Mouse (Mus musculus): ENCODE results near the gene Anks1. TPM values are rescaled to one million over a fixed set of nuclear protein-coding genes. Genes with fewer than 3 reads are reported as not detected.
A peak's percentile ranks its signal among the peaks of the same experiment; 100 is the strongest.
"Not testable (repeated sequence)": the region's sequence is repeated elsewhere in the genome, so short reads cannot be mapped to it uniquely, and the experiment has no call there.

The Anks1 gene
- polyA plus RNA-seq, 1 experiment from 2014 or later: 61.0 TPM

DNA sequence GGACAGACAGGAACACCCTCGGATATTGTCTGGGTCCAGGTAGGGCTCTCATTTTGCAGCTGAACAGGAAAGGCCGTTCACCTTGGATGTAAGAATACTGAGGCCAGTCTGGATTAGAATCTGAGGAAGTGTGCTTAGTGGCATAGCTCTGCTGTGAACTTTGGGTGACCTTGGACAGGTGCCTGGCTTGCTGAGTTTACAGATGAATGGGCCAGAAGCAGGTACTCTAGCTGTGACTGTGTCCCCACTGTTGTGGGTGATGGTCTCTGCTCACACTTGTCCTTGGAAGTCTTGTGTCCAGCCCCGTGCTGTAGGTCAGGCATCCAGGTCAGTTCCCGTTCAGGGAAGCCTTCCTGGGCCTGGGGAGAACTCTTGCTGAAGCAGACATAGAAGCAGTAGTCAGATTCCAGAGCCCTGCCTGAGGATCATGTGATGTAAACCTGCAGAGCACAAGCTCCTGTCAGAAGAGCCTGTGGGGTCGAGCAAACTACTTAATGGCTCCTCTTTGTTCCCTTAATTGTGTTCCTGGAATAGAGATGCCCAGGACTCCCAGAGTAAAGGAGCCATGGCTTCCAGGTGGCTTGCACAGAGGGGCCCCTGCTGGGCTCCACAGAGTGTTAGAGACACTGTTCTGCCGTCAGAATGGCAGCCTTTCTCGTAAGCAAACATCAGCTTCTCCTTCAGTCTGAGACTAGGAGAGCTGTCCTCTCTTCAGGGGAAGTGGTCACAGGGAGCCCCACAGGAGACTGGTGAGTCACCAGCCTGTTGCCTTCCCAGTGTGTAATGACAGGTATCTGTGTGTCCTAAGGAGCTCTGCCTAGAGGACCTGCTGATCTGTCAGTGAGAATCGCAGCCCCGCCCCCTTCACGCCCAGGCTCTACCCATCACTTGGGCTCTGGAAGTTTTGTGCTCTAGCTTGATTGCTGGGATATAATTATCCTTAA, 85.2 kb downstream of the Anks1 start:
- Histone ChIP-seq H3K36me3 (replicated peaks) (peaks cover 48% of the 10 kb centered on the region), H3K9ac (no peak overlapping the region), H3K27ac (no peak overlapping the region), H3K4me3 (replicated peaks) (no peak overlapping the region), H3K9me3 (no peaks in the 10 kb centered on the region), H3K4me2 (no peak overlapping the region), H3K27me3 (no peaks in the 10 kb centered on the region), H3K4me1 (peaks cover 2% of the 10 kb centered on the region)
- 55% methylated on average over 10 of the region's 10 CpGs for WGBS
- ATAC-seq (ENCODE audit: low FRiP score): no peak

DNA sequence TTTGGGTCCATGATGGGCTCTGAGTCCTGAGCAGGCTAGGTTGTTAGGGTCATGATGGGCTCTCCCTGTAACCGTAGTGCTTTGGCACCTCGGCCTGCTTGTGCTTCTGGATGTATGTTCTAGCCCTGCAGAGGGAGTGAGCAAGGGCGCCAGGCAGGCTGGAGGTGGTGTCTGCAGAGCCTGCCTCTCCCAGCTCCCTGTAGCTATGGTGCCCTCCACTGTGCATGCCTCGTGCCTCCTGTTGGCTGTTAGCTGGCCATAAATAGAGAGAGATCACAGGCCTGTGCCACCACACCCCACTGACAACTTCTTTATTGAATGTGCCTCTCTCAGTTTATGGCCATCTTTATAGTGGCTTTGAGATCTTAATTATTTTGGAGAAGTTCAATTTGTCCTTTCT, 87.2 kb downstream of the Anks1 start:
- Histone ChIP-seq H3K4me2 (no peak overlapping the region), H3K4me1 (peaks cover 13% of the 10 kb centered on the region), H3K27me3 (no peaks in the 10 kb centered on the region), H3K36me3 (replicated peaks) (peaks cover 32% of the 10 kb centered on the region), H3K9me3 (no peaks in the 10 kb centered on the region), H3K9ac (no peak overlapping the region), H3K4me3 (replicated peaks) (no peak overlapping the region), H3K27ac (no peak overlapping the region)
- ATAC-seq (ENCODE audit: low FRiP score): no peak
- WGBS: 85% methylated on average over 4 of the region's 4 CpGs

DNA sequence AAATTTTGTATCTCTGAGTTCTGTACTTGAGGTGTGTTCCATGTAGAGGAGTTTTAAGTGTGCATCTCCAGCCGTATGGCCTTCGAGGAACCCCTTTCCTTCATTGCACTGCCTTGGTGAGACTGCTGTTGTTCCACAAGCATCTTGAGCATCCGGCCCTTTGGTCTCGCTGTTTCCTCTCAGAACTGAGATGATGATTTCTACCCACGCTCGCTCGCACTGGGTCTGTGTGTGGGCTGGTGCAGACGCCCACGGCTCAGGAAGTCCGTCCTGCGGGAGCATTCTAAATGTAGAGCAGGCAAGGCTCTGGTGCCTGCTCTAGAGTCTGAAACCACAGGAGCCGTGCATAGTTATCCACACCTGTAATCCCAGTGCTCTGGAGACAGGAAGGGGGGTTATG, 88.1 kb downstream of the Anks1 start:
- Histone ChIP-seq H3K4me2 (no peak overlapping the region), H3K36me3 (replicated peaks) (peaks cover 30% of the 10 kb centered on the region), H3K9ac (no peak overlapping the region), H3K4me1 (peaks cover 17% of the 10 kb centered on the region), H3K4me3 (replicated peaks) (no peak overlapping the region), H3K9me3 (no peaks in the 10 kb centered on the region), H3K27me3 (no peaks in the 10 kb centered on the region), H3K27ac (no peak overlapping the region)
- WGBS: 88% methylated on average over 12 of the region's 12 CpGs
- ATAC-seq (ENCODE audit: low FRiP score): no peak

DNA sequence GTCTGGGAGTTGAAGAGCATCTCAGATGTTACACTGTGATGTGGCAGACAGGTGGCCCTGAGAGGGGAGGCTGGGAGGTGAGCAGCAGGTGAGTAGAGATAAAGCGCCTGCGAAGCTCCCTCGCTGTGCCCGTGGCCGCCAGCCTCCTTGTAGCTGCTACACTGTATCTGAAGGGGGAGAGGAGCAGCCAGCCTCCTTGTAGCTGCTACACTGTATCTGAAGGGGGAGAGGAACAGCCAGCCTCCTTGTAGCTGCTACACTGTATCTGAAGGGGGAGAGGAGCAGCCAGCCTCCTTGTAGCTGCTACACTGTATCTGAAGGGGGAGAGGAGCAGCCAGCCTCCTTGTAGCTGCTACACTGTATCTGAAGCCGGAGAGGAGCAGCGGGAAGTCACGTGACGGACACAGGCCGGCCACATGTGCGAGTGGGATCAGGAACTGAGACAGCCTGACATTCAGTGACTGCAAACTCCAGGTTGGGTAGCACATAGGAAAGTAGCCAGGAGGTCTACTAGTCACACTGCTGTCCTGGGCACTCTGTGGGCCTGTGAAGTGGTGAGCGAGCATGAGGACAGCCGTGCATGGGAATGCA, 90.7 kb downstream of the Anks1 start:
- Histone ChIP-seq H3K4me1 (peaks cover 24% of the 10 kb centered on the region), H3K36me3 (replicated peaks) (peaks cover 24% of the 10 kb centered on the region), H3K27ac (peak overlapping the region; percentile 65; the same call in 1 of the 2 replicates)
- 80% methylated on average over 13 of the region's 13 CpGs for WGBS
- not testable (repeated sequence) for H3K9me3 ChIP-seq; H3K9ac ChIP-seq; H3K4me2 ChIP-seq; ATAC-seq (ENCODE audit: low FRiP score); H3K4me3 ChIP-seq (replicated peaks); H3K27me3 ChIP-seq

DNA sequence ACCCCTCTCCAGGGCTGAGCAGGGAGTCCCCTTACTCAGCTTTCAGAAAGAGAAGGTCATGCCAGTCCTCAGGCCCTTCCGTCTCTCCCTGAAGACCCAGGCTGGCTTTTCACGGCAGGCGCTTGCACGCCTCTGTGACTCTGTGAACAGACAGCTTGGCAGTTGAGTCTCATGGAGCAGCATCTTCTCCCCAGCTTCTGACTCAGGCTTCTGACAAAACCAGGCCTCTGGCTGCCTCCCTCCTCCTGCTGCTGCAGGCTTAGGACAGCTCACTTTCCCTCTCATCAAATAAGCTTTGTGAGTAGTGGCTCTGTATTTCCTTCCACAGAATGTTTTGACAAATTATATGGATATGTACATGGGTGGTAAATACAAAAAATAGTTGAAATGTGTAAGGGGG, 91.3 kb downstream of the Anks1 start:
- ATAC-seq (ENCODE audit: low FRiP score): no peak
- Histone ChIP-seq H3K9ac (no peak overlapping the region), H3K27me3 (no peaks in the 10 kb centered on the region), H3K27ac (peak overlapping the region; percentile 65; the same call in 1 of the 2 replicates), H3K4me1 (peaks cover 29% of the 10 kb centered on the region), H3K4me3 (replicated peaks) (no peak overlapping the region), H3K36me3 (replicated peaks) (peaks cover 24% of the 10 kb centered on the region), H3K4me2 (no peak overlapping the region), H3K9me3 (no peaks in the 10 kb centered on the region)
- WGBS: 68% methylated on average over 4 of the region's 4 CpGs

DNA sequence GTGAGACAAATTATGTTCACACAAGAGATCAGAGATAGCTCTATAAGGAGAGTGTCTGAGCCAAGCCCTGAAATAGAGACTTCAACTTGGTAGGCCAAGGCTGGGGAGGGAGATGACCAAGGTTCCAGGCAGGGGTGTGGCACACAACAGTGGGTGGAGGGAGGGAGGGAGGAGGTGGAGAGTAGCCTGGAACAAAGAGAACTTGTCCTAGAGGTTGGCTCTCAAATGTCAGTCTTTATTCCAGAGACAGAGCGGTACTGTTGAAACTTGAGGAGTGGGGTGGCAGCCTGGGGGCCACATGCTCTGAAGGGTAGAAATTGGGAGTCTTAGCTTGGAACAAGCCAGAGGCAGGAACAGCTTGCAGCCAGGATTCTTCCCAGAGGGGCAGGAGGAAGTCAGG, 91.7 kb downstream of the Anks1 start:
- Histone ChIP-seq H3K27me3 (no peaks in the 10 kb centered on the region), H3K4me3 (replicated peaks) (no peak overlapping the region), H3K9me3 (no peaks in the 10 kb centered on the region), H3K27ac (peak overlapping the region; percentile 37; the same call in 1 of the 2 replicates), H3K4me1 (peaks cover 30% of the 10 kb centered on the region), H3K36me3 (replicated peaks) (peaks cover 22% of the 10 kb centered on the region), H3K9ac (no peak overlapping the region), H3K4me2 (no peak overlapping the region)
- no peak for ATAC-seq (ENCODE audit: low FRiP score)
- 27% methylated on average over 1 of the region's 1 CpGs for WGBS

DNA sequence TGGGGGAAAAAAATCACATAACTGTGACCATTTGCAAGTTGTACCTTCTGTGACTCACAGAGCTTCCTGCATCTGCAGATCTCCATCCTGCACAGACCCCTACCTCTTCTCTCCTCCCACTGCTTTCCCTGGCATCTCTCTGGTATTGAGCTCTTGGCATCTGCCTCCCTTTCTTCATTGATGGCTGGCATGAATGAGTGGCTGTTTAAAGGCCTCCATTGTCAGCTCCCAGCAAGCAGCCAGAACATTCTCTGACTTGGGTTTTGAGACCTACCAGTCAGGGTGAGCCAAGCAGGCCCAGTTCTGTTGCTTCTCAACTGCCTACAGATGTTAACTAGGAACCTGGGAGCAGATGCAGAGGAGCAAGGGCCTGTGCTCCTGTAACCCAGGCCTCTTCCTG, 96.3 kb downstream of the Anks1 start:
- no peak for ATAC-seq (ENCODE audit: low FRiP score)
- Histone ChIP-seq H3K36me3 (replicated peaks) (peaks cover 15% of the 10 kb centered on the region), H3K9me3 (no peaks in the 10 kb centered on the region), H3K27ac (no peak overlapping the region), H3K4me3 (replicated peaks) (no peak overlapping the region), H3K4me1 (peaks cover 51% of the 10 kb centered on the region), H3K4me2 (no peak overlapping the region), H3K9ac (no peak overlapping the region), H3K27me3 (peaks cover 9% of the 10 kb centered on the region)

DNA sequence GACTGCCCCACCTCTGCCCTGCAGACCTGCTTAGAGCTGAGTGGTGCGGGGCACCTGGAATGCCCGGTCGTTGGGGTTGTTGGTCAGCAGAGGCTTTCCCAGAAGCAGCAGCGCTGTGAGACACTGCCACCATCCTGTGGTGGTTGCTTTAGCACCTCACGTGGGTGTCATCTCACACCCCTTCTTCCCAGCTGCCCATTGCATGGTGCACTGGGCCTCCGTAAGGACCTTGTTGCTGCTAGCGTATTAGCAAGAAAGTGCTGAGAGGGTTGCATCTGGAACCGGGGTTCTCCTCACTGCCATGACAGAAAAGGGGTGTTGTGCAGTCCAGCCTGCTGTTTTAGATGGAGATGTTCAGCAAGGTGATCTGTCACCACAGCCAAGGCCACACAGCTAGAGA, 97.1 kb downstream of the Anks1 start:
- Histone ChIP-seq H3K4me2 (no peak overlapping the region), H3K36me3 (replicated peaks) (peaks cover 15% of the 10 kb centered on the region), H3K4me1 (peaks cover 44% of the 10 kb centered on the region), H3K4me3 (replicated peaks) (no peak overlapping the region), H3K27me3 (peaks cover 9% of the 10 kb centered on the region), H3K9ac (no peak overlapping the region), H3K27ac (peak overlapping the region; percentile 65; the same call in 1 of the 2 replicates), H3K9me3 (no peaks in the 10 kb centered on the region)
- 86% methylated on average over 8 of the region's 8 CpGs for WGBS
- ATAC-seq (ENCODE audit: low FRiP score): no peak

DNA sequence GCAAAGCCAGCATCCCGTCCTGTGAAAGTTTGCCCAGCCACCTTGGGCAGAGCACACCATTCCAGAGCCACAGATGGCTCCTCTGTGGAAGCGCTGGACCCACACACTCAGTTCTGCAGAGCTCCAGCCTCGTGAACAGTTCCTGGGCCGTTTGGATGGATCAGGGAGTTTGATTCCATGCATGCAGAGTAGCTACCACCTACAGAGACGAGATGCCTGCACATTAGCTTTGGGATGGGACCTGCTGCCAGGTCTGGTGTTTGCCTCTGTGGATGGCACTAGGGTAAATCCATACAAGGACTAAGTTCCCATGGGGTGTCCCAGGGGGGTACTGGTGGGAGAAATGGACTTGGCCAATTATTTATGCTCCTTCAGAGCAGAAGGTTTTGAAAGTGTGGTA, 97.5 kb downstream of the Anks1 start:
- Histone ChIP-seq H3K27ac (peak overlapping the region; percentile 65; the same call in 1 of the 2 replicates), H3K36me3 (replicated peaks) (peaks cover 15% of the 10 kb centered on the region), H3K27me3 (peaks cover 9% of the 10 kb centered on the region), H3K4me2 (no peak overlapping the region), H3K9me3 (no peaks in the 10 kb centered on the region), H3K9ac (no peak overlapping the region), H3K4me1 (peaks cover 41% of the 10 kb centered on the region), H3K4me3 (replicated peaks) (no peak overlapping the region)
- 61% methylated on average over 5 of the region's 5 CpGs for WGBS
- no peak for ATAC-seq (ENCODE audit: low FRiP score)

DNA sequence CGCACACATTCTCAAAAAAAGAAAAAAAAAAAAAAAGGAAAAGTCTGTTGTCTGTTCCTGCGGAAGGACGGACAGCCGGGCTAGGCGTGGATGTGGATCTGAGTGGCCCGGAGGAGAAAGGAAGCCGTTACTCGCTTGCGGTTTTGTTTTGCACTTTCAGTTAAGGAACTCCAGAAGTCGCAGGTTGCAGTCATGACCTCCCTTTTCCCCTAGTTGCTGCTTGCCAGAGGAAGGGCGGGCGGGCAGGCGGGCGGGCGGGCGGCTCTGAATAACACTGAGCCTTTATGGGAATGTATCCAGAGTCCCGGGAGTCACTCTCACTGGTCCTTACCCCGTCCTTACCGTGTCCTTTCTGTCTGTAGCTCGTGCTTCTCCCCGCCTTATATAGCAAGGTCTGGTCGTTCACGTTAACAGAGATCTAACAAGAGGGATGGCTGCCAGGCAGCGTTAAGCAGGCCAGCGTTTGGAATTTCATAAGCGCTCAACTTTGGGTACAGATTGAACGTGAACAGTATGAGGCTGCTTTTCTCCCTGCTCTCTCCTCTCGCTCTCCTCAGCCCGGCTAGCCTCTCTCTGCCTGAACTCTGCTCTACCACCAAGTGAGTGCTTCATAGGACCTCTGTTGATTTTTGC, 98.2 kb downstream of the Anks1 start:
- peak overlapping the region; percentile 30 for H3K4me2 ChIP-seq
- H3K4me3 ChIP-seq (replicated peaks): no peak overlapping the region; the same call in 1 of the 2 replicates
- no peaks in the 10 kb centered on the region for H3K9me3 ChIP-seq
- peak overlapping the region; percentile 30; the same call in 1 of the 2 replicates for H3K9ac ChIP-seq
- peak overlapping the region; percentile 65 for H3K27ac ChIP-seq
- 0 out of 2 replicates have a peak, but pooled peaks have one; percentile 36 for ATAC-seq (ENCODE audit: low FRiP score)
- H3K36me3 ChIP-seq (replicated peaks): peaks cover 15% of the 10 kb centered on the region
- WGBS: 22% methylated on average over 29 of the region's 29 CpGs
- H3K27me3 ChIP-seq: peaks cover 9% of the 10 kb centered on the region
- H3K4me1 ChIP-seq: peaks cover 38% of the 10 kb centered on the region

DNA sequence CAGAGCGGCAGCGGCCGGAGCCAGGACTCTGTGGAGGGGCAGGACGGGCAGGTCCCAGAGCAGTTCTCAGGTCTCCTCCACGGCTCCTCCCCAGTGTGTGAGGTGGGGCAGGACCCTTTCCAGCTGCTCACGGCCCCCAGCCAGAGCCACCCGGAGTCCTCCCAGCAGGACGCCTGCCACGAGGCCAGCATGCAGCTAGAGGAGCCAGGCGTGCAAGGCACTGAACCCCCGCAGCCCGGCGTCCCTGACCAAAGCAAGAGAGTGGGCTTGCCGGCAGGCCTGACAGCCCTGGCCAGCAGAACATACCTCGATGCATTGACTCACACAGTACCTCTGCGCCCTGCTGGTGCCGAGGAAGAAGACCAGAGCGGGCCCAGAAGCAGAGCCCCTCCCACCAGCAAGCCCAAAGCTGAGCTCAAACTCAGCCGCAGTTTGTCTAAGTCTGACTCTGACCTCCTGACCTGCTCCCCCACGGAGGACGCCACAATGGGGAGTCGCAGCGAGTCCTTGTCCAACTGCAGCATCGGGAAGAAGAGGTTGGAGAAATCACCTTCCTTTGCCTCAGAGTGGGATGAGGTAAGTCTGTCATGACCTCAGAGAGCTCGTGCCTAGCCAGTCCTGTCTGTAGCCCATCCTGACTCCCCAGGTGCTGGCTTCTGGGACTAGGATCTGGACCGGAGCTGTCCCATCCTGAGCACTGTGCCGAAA, 98.9 kb downstream of the Anks1 start:
- H3K9me3 ChIP-seq: no peaks in the 10 kb centered on the region
- H3K9ac ChIP-seq: peak overlapping the region; percentile 30; the same call in 1 of the 2 replicates
- peak; percentile 41; the same call in 1 of the 2 replicates for ATAC-seq (ENCODE audit: low FRiP score)
- H3K36me3 ChIP-seq (replicated peaks): peaks cover 15% of the 10 kb centered on the region
- peak overlapping the region; percentile 65 for H3K27ac ChIP-seq
- H3K27me3 ChIP-seq: peaks cover 9% of the 10 kb centered on the region
- H3K4me3 ChIP-seq (replicated peaks): peak overlapping the region; percentile 16
- WGBS: 30% methylated on average over 27 of the region's 27 CpGs
- H3K4me1 ChIP-seq: peaks cover 39% of the 10 kb centered on the region
- H3K4me2 ChIP-seq: peak overlapping the region; percentile 30

DNA sequence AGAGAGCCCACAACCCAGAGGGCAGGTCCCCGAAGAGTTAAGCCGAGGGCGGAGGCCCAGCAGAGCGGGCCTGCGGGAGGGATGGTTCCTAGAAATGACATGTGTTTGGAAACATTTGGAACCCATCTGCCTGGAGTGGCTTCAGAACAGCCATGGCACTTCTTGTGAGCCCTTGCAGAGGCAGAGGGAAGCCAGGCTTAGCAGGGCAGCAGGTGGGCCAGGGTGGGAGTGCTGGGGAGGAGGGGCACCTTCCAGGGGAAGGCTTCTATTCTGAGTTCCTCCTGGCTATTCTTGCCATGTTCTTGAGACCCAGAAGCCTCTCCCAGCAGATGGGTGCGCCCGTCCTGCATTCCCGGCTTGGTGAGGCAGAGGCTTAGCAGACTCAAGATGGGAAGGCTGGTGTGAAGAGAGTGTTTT, 99.5 kb downstream of the Anks1 start:
- Histone ChIP-seq H3K36me3 (replicated peaks) (peaks cover 15% of the 10 kb centered on the region), H3K9ac (no peak overlapping the region), H3K27ac (no peak overlapping the region), H3K27me3 (peaks cover 9% of the 10 kb centered on the region), H3K4me2 (0 out of 2 replicates have a peak overlapping the region, but pooled peaks have one; percentile 30), H3K9me3 (no peaks in the 10 kb centered on the region), H3K4me1 (peaks cover 45% of the 10 kb centered on the region), H3K4me3 (replicated peaks) (no peak overlapping the region)
- WGBS: 69% methylated on average over 8 of the region's 8 CpGs
- no peak for ATAC-seq (ENCODE audit: low FRiP score)

Measured in forebrain, embryonic 12.5 days (tissue).